Mouse (Mus musculus): ENCODE data around the gene Parp2. TPM values are rescaled to one million over a fixed set of nuclear protein-coding genes. Genes with fewer than 3 reads are reported as not detected.
"Not testable (repeated sequence)": the region's sequence is repeated elsewhere in the genome, so short reads cannot be mapped to it uniquely, and the experiment has no call there.

Gene Parp2
- polyA plus RNA-seq, 1 experiment from 2014 or later: 40.9 TPM

DNA sequence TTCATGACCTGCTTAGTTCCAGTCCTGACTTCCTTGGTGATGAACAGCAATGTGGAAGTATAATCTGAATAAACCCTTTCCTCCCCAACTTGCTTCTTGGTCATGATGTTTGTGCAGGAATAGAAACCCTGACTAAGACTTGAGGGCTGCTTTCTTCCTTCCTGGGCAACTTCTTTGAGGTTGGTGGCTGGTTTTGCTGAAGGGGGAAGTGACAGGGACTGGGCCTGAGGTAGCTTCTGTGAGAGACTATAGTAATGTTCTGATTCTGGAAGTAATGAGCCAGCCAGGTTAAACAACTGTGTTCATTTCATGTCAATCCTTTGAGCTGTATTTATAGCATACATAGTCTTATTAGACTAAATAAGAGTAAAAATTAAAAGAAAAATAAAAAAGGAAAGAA lies 57.4 kb downstream of the Parp2 start:
- not testable (repeated sequence) for H3K27ac ChIP-seq; H3K4me2 ChIP-seq (replicated peaks); ATAC-seq (ENCODE audit: low FRiP score); H3K9ac ChIP-seq; H3K36me3 ChIP-seq (replicated peaks; ENCODE audit: control insufficient read depth, insufficient read depth); DNase-seq (ENCODE audit: low spot score); H3K4me3 ChIP-seq (replicated peaks; ENCODE audit: low read length); H3K27me3 ChIP-seq (ENCODE audit: control insufficient read depth, insufficient read depth, low read length); H3K4me1 ChIP-seq (replicated peaks; ENCODE audit: control insufficient read depth, insufficient read depth, low read length); H3K9me3 ChIP-seq (ENCODE audit: control insufficient read depth, low read length)

DNA sequence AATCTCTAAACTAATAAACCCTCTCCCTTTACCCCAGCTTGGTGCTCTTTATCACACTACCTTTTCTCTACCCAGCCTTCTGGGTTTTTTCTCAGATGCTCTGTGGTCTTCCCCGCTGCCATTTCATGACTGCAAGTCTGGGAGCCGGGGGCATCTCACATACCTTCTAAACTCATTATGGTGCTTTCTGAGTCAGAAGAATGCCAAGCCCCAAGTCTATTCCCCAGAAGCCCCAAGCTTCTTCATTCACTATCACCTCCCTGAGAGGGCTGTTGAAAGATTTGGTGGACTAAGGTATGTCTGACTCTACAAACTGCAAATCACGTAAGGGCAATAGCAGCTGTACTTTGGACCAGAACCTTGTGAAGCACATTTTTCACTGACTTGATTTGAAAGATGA lies 59.3 kb downstream of the Parp2 start:
- H3K4me3 ChIP-seq (replicated peaks; ENCODE audit: low read length): no peak overlapping the region

GRCm38 (mm10) chr14:50868211-50868610 lies 60.6 kb downstream of the Parp2 start:
- no peak for DNase-seq (ENCODE audit: low spot score)
- no peaks in the 10 kb centered on the region for H3K36me3 ChIP-seq (replicated peaks; ENCODE audit: control insufficient read depth, insufficient read depth)
- H3K27me3 ChIP-seq (ENCODE audit: control insufficient read depth, insufficient read depth, low read length): no peaks in the 10 kb centered on the region
- H3K27ac ChIP-seq: no peak overlapping the region
- no peak overlapping the region for H3K9ac ChIP-seq
- no peak overlapping the region for H3K4me3 ChIP-seq (replicated peaks; ENCODE audit: low read length)
- H3K4me1 ChIP-seq (replicated peaks; ENCODE audit: control insufficient read depth, insufficient read depth, low read length): 0 out of 2 replicates have a peak, but pooled peaks cover 5% of the 10 kb centered on the region
- no peak for ATAC-seq (ENCODE audit: low FRiP score)
- no peak overlapping the region for H3K4me2 ChIP-seq (replicated peaks)
- WGBS: 81% methylated on average over 4 of the region's 4 CpGs
- H3K9me3 ChIP-seq (ENCODE audit: control insufficient read depth, low read length): no peaks in the 10 kb centered on the region

More for the DNA sequence above, 59.3 kb downstream of the Parp2 start:
- no peak for ATAC-seq (ENCODE audit: low FRiP score)
- Histone ChIP-seq H3K4me1 (replicated peaks; ENCODE audit: control insufficient read depth, insufficient read depth, low read length) (0 out of 2 replicates have a peak, but pooled peaks cover 5% of the 10 kb centered on the region), H3K36me3 (replicated peaks; ENCODE audit: control insufficient read depth, insufficient read depth) (no peaks in the 10 kb centered on the region), H3K27ac (no peak overlapping the region), H3K9ac (no peak overlapping the region), H3K27me3 (ENCODE audit: control insufficient read depth, insufficient read depth, low read length) (no peaks in the 10 kb centered on the region), H3K9me3 (ENCODE audit: control insufficient read depth, low read length) (no peaks in the 10 kb centered on the region), H3K4me2 (replicated peaks) (no peak overlapping the region)
- DNase-seq (ENCODE audit: low spot score): no peak
- WGBS: 96% methylated on average over 3 of the region's 3 CpGs

DNA sequence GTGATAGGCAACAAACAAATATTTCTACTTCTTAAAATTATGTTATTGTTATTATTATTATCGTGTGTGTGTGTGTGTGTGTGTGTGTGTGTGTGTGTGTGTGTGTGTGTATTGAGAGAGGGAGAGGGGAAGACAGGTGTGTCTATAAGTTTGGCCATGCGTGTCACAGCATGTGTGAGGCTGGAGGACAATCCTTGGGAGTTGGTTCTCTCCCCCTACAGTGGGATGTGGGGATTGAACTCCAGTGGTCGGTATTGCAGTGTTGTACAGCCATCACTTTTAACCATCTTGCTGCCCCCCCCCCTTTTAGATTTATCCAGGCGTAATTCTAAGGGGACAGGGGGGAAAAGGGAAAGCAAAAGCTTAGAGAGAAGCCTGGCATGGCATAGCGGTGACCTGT lies 61.0 kb downstream of the Parp2 start:
- Histone ChIP-seq H3K4me2 (replicated peaks) (no peak overlapping the region), H3K9ac (no peak overlapping the region), H3K4me3 (replicated peaks; ENCODE audit: low read length) (no peak overlapping the region), H3K9me3 (ENCODE audit: control insufficient read depth, low read length) (no peaks in the 10 kb centered on the region), H3K4me1 (replicated peaks; ENCODE audit: control insufficient read depth, insufficient read depth, low read length) (0 out of 2 replicates have a peak, but pooled peaks cover 5% of the 10 kb centered on the region), H3K27ac (no peak overlapping the region), H3K27me3 (ENCODE audit: control insufficient read depth, insufficient read depth, low read length) (no peaks in the 10 kb centered on the region), H3K36me3 (replicated peaks; ENCODE audit: control insufficient read depth, insufficient read depth) (no peaks in the 10 kb centered on the region)
- ATAC-seq (ENCODE audit: low FRiP score) (no peak), DNase-seq (ENCODE audit: low spot score) (no peak)
- 85% methylated on average over 5 of the region's 5 CpGs for WGBS

DNA sequence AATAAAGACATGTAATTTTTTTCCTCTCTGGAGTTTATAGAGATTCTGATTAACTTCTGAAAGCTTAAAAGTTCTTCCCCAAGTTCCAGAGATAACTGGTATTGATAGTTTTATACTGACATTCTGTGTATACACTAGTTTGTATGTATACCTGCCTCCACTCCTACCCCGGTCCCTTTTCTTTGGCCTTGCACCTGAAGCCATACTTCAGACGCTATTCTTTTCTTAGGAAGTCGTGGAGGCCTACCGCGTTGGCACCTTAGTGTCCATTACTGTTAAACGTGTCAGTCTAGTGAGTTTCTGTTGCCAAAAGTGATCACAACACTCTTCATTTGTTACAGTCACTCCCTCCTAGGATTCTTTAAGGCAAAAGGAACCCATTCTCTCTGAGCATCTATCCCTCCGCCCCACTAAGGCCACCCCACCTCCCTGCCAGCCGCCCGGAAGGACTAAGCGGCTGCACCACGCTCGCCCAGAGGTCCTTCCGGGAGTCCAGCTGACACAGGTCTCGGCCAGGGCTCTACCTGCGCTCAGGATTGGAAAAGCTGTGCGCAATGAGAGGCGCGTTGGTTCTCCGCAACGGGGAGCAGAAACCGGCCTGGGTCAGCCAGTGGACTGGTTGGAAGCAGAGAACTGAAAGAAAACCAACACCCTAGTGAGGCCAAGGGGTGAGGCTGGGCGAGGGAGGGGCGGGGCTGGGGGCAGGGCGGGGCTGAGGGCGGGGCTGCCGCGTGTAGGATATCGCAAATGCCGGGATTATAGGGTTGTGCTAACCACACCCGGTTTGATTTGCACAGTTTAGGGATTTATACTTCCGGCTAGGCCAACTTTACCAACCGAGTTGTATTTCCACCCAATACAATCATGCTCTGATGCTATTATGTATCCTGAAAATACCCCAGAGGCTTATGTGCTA lies 62.5 kb downstream of the Parp2 start, which contains the start of gene Tep1:
Tep1 (minus strand) TSS at position 672 of the 916 bp plus-strand sequence.
- Histone ChIP-seq H3K27me3 (ENCODE audit: control insufficient read depth, insufficient read depth, low read length) (no peaks in the 10 kb centered on the region), H3K9ac (peak within 1 kb of the TSS; percentile 60), H3K4me2 (replicated peaks) (peak within 1 kb of the TSS; percentile 63), H3K9me3 (ENCODE audit: control insufficient read depth, low read length) (no peaks in the 10 kb centered on the region), H3K36me3 (replicated peaks; ENCODE audit: control insufficient read depth, insufficient read depth) (no peaks in the 10 kb centered on the region), H3K27ac (0 out of 2 replicates have a peak within 1 kb of the TSS, but pooled peaks have one; percentile 15), H3K4me1 (replicated peaks; ENCODE audit: control insufficient read depth, insufficient read depth, low read length) (0 out of 2 replicates have a peak, but pooled peaks cover 5% of the 10 kb centered on the region), H3K4me3 (replicated peaks; ENCODE audit: low read length) (peak within 1 kb of the TSS; percentile 44)
- ATAC-seq (ENCODE audit: low FRiP score): peak; percentile 92
- peak; percentile 55 for DNase-seq (ENCODE audit: low spot score)
- WGBS: 6% methylated on average over 32 of the region's 32 CpGs

- peak overlapping the region; percentile 63 for H3K4me2 ChIP-seq (replicated peaks)
- peak overlapping the region; percentile 44 for H3K4me3 ChIP-seq (replicated peaks; ENCODE audit: low read length)
- ATAC-seq (ENCODE audit: low FRiP score): no peak
- peak overlapping the region; percentile 60 for H3K9ac ChIP-seq
- no peaks in the 10 kb centered on the region for H3K9me3 ChIP-seq (ENCODE audit: control insufficient read depth, low read length)
- 0 out of 2 replicates have a peak overlapping the region, but pooled peaks have one; percentile 15 for H3K27ac ChIP-seq
- DNase-seq (ENCODE audit: low spot score): no peak
- no peaks in the 10 kb centered on the region for H3K36me3 ChIP-seq (replicated peaks; ENCODE audit: control insufficient read depth, insufficient read depth)
- H3K4me1 ChIP-seq (replicated peaks; ENCODE audit: control insufficient read depth, insufficient read depth, low read length): 0 out of 2 replicates have a peak, but pooled peaks cover 5% of the 10 kb centered on the region
- WGBS: 23% methylated on average over 5 of the region's 5 CpGs
- no peaks in the 10 kb centered on the region for H3K27me3 ChIP-seq (ENCODE audit: control insufficient read depth, insufficient read depth, low read length)
These were observed 63.1 kb downstream of the Parp2 start for GRCm38 (mm10) chr14:50870805-50871143.

Other genes starting within 250 kb of the Parp2 start
- not detected in 2 replicates for gene Olfr744, start 193.0 kb upstream of the Parp2 start, polyA plus RNA-seq (2014; fragmentation: Nextera tagmentation; extraction: Ambion mirVana)
- gene Olfr745, start 168.5 kb upstream of the Parp2 start, polyA plus RNA-seq (2014; fragmentation: Nextera tagmentation; extraction: Ambion mirVana): not detected in 2 replicates
- gene Olfr746, start 160.8 kb upstream of the Parp2 start, polyA plus RNA-seq (2014; fragmentation: Nextera tagmentation; extraction: Ambion mirVana): not detected in 2 replicates
- gene Olfr747, start 114.6 kb upstream of the Parp2 start, polyA plus RNA-seq (2014; fragmentation: Nextera tagmentation; extraction: Ambion mirVana): not detected in 2 replicates
- gene Olfr748, start 100.5 kb upstream of the Parp2 start, polyA plus RNA-seq (2014; fragmentation: Nextera tagmentation; extraction: Ambion mirVana): not detected in 2 replicates
- gene Olfr749, start 62.7 kb upstream of the Parp2 start, polyA plus RNA-seq (2014; fragmentation: Nextera tagmentation; extraction: Ambion mirVana): not detected in 2 replicates
- 122 and 123 TPM in 2 replicates for gene Ttc5, start 22.3 kb upstream of the Parp2 start, polyA plus RNA-seq (2014; fragmentation: Nextera tagmentation; extraction: Ambion mirVana)
- gene Ccnb1ip1, start 109 bp upstream of the Parp2 start, polyA plus RNA-seq (2014; fragmentation: Nextera tagmentation; extraction: Ambion mirVana): not detected in 2 replicates
- gene Tep1, start 62.7 kb downstream of the Parp2 start, polyA plus RNA-seq (2014; fragmentation: Nextera tagmentation; extraction: Ambion mirVana): 3.3 TPM in 2 replicates
- 1.2 and 1.3 TPM in 2 replicates for gene Klhl33, start 89.7 kb downstream of the Parp2 start, polyA plus RNA-seq (2014; fragmentation: Nextera tagmentation; extraction: Ambion mirVana)
- gene Osgep, start 117.1 kb downstream of the Parp2 start, polyA plus RNA-seq (2014; fragmentation: Nextera tagmentation; extraction: Ambion mirVana): 107 and 118 TPM in 2 replicates
- gene Apex1, start 117.1 kb downstream of the Parp2 start, polyA plus RNA-seq (2014; fragmentation: Nextera tagmentation; extraction: Ambion mirVana): 165 and 171 TPM in 2 replicates
- 93.1 and 100.0 TPM in 2 replicates for gene Pip4p1, start 123.0 kb downstream of the Parp2 start, polyA plus RNA-seq (2014; fragmentation: Nextera tagmentation; extraction: Ambion mirVana)
- 23.2 and 23.9 TPM in 2 replicates for gene Pnp, start 123.2 kb downstream of the Parp2 start, polyA plus RNA-seq (2014; fragmentation: Nextera tagmentation; extraction: Ambion mirVana)
- 2.1 TPM in 1 of 2 replicates, not detected in the other for gene Gm49342, start 136.7 kb downstream of the Parp2 start, polyA plus RNA-seq (2014; fragmentation: Nextera tagmentation; extraction: Ambion mirVana)
- 0.67 and 1.1 TPM in 2 replicates for gene Pnp2, start 148.2 kb downstream of the Parp2 start, polyA plus RNA-seq (2014; fragmentation: Nextera tagmentation; extraction: Ambion mirVana)
- gene Rnase10, start 199.9 kb downstream of the Parp2 start, polyA plus RNA-seq (2014; fragmentation: Nextera tagmentation; extraction: Ambion mirVana): 0.13 TPM in 1 of 2 replicates, not detected in the other
- not detected in 2 replicates for gene Rnase9, start 234.0 kb downstream of the Parp2 start, polyA plus RNA-seq (2014; fragmentation: Nextera tagmentation; extraction: Ambion mirVana)
- gene Rnase11, start 242.3 kb downstream of the Parp2 start, polyA plus RNA-seq (2014; fragmentation: Nextera tagmentation; extraction: Ambion mirVana): not detected in 2 replicates
- not detected in 2 replicates for gene Rnase12, start 249.8 kb downstream of the Parp2 start, polyA plus RNA-seq (2014; fragmentation: Nextera tagmentation; extraction: Ambion mirVana)

Measured in hindbrain, embryonic 14.5 days (tissue).